Mouse (Mus musculus) E14TG2a.4 (cell line): Measurements from ENCODE around the gene Spink2.

Experiments
- CTCF ChIP-seq: conservative IDR thresholded peaks from 2 replicates; pipeline ENCODE4 v1.5.1; 2014; ENCODE audit warnings: low read length
- POU5F1 ChIP-seq: IDR thresholded peaks from 2 replicates; pipeline ENCODE4 v1.6.1; 2014; ENCODE audit warnings: low read length, borderline replicate concordance

DNA sequence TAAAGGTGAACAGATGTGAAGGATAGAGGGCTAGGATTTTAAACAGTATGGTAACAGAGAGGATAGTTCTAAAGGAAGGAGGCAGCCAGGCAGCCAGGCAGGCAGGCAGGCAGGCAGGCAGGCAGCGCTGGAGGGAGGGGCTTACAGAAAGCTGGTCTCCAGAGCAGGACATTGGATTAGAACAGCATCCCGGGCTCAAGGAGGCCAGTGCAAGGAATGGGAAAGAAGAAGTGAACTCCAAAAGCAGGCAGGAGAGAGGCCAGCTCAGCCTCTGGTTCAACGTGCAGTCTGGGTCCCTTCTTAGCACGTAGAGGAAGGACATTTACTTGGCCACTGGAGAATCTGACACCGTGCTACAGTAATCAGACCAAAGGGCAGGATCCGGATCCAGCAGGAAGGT is 48.9 kb upstream of the Spink2 start:
- TF ChIP-seq CTCF, result no peak
- no peak for TF ChIP-seq POU5F1
